Mouse (Mus musculus) hindlimb bud, embryonic 11.5 days (tissue): ENCODE measurements around the gene Gpam.

Source experiments
- DNase-seq: peaks from one replicate; pipeline ENCODE4 v3.0.0-alpha.2; 2012; ENCODE audit warnings: low read depth, low spot score; ENCODE audit errors: extremely low spot score

Gene Gpam

DNA sequence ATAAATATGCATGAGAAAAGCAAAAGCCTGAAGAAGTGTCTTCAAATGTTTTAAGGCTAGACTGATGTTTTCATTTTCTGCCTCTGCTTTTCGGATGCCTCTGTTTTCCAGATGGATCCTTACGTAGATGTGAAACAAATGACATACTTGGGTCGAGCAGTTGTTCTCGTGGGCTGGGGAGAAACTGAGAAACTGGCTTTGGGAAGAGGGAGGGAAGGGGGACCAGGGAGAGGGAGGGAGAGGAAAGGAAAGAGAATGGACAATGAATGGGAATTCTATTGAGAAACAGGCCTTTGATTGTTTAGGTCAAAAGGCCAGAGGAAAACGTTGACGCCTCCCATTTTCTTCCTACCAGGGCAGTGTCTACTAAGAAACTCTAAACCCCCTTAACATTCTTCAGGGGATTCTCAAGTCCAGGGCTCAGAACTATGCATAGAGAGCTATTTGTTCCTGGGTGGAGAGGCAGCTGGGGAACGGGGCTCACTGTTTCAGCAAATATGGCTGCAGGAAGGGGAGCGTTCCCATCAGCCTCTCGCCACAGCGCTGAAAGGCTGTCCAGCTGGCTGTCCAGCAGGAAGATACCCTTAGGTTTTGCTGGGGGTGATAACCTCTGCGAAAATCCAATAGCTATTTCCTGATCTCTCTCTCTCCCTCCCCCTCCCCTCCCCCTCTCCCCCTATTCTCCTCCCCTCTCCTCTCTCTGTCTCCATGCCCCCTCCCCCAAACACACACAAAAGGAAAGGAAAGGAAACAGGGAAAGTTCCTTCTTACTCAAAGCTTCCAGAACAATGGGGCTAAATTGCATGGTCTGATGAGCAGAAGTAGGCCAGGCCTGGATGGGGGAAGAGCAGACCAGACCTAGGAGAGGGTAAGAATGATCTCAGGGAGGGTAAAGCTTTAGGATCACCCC, 16.6 kb upstream of the Gpam start:
- no peak for DNase-seq

DNA sequence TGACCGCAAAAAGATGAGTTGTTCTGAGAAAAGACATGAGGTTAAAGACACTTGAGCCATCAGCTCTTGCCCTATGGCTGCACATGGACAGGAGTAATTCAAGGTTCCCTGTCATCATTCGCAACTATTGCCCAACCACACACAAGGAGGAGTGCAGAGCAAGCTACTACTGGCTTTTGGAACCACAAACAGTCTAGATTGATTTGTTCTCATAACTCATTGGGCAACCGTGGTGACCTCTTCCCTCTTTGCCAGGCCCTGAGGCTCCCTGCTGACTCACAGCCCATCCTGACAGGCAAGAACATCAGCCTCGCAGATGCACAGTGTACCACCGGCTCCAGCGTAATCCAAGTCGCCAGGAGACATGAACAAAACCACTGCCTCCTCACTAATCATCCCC, 12.3 kb upstream of the Gpam start:
- no peak for DNase-seq

DNA sequence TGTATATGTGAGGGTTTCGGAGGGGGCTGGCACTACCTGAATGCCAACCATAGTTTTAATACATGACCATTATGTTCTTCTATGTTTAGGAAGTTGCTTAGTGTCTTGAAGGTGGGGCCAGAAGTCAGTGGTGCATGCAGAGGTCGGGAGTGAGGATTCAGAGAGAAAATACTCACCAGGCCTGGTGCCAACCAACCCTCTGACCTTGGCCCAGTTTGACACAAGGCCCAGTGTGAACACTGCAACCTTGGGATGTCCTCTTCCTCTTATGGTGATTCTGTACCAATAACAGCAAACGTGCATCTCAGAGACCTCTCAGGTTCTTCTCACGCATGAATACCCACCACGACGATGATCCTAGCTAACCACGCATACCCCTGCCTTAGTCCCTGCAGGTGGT, 11.5 kb upstream of the Gpam start:
- no peak for DNase-seq

DNA sequence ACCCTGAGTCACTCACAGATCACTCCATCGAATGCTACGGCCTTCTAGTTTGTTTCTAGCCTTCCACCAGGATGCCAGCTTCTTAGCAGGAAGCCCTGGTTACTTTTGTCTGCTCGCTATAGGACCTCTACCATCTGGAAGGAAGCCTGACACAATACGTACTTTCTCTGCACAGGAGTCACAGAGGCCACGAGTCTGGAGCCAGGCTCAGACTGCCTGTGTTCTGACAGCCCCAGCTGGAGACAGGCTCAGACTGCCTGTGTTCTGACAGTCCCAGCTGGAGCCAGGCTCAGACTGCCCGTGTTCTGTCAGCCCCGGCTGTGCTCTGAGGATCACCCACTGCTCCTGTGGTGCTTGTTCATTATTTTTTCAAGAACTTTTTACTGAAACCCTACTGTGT, 10.8 kb upstream of the Gpam start:
- no peak for DNase-seq

DNA sequence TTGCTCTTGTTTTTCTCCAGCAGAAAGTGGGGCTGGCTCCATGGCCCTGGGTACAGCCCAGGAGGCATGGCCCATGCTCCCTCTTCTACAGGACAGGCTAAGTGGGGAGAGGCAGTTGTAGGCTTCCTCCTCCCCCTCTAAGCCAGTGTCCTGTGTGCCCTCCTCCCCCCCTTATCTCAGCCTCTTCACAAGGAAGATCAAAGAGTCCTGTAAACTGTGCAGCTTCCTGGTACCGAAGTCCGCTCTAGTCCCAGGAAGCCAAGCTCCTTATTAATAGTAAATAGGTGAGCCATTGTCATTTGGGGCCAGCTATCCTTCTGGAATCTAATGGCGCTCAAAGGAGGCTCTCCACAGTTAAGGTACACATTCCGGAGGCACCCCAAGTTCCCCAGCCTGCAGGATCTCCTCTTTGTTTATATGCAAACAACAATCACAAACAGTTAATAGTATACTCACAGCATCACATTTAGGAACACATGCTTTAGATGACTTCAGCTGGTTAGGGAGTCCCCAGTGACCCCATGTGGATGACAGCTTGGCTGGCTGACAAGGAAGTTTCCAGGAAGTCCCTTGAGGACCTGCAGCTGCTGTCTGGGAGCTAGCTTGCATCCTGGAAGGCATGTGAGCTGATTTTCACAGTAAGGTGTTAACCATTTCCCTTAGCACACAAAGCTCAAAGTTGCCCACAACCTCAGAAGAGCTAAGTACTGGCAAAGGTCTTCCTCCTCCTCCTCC, 9.8 kb upstream of the Gpam start:
- no peak for DNase-seq

DNA sequence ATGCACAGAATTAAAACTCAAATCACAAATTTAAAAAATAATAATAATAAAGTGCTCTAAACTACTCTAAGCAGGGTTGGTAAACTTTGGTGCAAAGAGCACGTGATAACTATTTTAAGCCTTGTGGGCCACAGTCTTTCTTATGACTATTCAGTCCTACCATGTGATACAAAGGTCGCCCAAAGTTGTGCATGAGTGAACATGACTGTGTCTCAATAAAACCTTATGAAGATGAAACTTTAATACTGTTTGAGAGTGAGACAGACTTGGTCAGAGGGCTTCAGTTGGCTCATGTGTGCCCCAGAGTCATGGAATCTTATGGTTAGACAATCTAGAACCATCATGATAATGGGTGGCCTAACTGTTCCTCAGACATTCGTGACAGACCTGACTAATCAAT, 8.9 kb upstream of the Gpam start:
- no peak for DNase-seq

DNA sequence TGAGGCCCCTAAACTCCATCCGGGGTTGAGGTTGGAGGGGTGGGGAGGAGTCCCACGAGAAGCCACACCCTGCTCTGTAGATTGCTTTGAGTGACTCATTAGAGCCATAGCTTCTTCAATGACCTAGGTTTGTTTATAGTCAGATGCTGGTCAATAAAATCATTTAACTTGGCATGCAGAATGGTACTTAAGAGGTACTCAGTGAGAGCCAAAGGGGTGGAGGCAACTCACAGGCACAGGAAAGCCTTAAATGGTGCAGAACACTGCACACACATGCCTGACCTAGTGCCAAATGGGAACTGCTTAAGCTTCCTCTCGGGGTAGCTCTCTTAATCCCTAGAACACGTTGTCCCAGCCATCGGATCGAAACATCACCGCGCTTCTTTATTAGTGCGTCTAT, 7.5 kb upstream of the Gpam start:
- no peak for DNase-seq

DNA sequence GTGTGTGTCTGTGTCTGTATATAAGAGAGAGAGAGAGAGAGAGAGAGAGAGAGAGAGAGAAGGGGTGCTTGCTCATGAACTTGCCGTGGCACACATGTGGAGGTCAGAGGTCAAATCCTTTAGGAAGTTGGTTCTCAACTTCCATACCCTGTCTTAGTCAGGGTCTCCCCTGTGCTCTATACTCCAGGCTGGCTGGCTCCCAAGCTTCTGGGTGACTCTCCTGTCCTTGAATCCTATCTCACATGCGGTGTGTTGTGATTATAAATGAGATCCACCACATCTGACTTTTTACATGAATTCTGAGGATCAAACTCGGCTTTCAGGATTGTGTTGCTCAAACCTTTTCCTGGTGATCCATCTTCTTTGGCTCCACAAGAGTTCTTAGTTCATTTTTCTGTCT, 5.4 kb upstream of the Gpam start:
- no peak for DNase-seq

DNA sequence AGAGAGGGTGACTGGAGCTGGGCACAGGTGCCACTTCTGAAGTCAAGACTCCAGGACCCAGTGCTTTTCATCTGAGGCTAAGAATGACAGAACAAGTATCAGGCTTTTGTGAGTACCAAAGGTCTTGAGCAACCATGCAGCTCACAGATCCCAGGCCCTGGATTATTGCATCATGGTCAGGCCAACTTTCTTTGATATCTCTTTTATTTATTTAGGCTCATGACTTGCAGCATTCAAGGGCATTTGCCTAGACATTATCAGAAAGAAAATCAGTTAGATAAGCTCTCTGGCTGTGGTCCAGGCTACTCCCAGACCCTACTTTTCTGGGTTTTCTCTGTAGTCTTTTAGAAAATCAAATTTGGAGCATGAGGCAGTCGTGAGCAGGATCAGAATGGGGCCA, 4.7 kb upstream of the Gpam start:
- no peak for DNase-seq

DNA sequence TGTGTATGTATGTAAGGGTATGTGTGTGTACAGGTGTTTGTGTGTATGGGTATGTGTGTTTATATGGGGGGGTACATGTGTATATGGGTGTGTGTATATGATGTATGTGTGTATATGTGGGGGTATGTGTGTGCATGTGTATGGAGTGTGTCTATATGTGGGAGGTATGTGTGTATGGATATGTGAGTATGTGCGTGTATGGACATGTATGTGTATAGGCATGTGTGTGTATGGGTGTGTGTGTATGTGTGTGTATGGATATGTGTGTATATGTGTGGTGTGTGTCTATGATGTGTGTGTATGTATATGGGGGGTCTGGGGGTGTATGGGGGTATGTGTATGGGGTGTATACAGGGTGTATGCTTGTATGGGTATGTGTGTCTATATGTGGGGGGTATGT, 1.4 kb upstream of the Gpam start:
- no peak for DNase-seq

DNA sequence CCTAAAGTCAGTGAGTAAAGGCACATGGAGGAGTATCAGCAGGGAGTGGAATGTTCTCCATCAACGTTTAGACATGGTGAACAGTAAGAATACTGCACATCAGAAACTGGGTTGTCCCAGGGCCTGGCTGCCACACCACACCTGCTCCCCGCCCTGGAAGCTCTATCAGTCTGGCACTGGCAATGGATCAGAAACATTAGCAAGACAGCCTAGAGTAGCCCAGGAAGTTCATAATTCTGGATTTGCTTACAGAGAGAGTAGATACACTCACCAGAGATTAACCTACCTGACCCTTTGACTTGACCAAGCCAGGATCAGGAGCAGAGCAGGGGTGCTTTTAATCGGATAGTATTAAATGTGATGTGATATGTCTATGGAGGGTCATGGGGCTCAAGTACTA, 1.6 kb downstream of the Gpam start:
- DNase-seq = no peak

DNA sequence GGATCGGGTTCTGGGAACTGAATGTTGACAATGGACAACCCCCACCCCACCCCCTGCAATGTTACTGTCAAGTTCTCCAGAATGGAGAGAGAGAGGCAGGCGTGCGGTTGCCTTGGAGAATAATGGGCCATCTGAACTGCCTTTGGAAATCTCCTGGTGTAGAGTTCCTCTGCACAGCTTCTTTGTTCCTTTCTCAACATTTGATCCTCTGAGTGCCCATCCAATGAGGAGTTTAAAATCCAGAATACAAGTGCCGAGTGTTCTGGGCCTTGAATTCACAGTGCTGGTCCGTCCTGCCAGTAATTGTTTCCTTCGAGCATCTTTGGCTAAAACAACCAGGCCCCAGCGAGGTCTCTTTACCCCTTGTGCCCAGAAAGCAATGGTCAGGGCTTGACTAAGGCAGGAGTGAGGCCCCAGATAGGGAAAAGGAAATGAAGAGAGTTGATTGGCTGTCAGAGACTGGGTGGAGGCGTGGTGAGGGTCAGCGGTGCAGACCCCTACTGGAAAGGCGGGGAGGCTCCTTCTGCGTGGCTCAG, 4.0 kb downstream of the Gpam start:
- DNase-seq = no peak

DNA sequence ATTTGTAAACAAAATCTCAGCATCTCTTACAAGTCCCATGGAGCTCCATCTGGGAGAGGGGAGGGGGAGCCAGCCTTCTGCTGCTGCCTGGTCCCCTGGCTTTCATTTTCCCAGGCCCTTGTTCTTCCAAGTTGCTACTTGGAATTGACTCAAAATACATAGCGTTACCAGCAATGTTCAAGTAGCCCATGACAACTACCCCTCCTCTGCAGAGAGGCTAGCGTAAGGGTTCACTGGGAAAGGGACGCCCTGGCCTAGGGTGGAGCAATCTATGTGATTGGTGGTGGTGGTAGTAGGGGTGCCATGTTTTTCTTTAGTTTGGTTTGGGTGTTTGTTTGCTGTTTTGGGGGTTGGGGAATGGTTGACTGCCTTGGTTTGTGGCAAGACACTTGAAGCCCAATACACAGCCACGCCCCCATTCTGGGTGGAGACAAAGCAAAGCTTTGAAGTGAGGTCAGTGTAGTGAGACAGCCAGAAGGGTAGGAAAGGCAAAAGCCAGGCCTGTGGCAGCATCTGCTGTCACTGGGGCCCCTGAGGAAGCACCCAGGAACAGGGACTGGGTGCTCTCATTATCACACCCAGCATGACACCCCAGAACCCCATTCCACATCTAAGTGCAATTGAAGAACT, 4.6 kb downstream of the Gpam start:
- no peak for DNase-seq

DNA sequence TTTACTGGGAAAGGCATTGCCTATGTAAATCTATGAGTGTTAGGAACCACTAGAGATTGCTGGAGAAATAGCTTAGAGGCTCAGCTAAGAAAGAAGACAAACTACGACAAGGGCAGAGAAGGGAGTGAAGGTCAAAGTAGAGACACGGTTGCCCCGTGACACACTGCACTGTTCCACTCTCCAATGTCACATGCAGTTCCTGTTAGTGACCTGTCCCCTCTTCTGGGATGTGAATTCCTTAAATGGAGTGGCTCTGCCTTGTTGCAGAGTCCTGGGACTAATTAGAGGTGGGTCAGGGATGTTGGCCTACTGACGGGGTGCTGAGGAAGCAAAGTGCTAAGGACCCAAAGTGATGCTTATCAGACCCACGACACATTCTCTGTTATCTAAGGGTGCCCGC, 5.2 kb downstream of the Gpam start:
- no peak for DNase-seq

DNA sequence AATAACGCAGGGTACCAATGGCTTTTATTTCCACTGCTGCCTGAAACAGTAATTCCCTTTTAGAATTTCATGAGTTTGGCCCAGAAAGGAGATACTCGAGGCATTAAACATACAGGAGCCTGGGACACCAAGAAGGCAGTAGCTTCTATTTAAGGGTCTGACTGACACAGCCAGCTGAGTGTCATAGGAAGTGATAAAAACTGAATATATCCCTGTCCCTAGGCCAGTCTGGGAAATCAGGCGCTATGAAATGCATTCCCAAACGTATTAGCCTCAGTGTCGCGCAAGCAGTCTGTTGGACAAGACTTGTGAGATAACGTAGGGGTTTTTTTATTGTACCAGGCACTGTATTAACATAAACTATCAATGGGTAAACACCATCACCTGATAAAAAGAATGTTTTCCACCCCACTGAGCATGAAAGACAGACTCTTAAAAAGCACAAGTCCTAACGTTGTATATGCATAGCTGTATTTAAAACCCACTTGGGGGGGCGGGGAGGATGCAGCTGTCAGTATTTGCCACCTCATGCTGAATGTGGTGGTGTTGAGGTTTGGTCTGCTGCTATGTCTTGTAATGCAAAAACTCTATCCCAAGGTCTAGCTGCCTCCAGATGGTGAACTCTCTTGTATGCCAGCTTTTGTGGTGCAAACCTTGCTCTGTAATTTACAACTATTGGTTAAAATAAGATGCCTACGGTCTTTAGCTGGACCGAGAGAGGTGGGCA, 6.4 kb downstream of the Gpam start:
- no peak for DNase-seq

DNA sequence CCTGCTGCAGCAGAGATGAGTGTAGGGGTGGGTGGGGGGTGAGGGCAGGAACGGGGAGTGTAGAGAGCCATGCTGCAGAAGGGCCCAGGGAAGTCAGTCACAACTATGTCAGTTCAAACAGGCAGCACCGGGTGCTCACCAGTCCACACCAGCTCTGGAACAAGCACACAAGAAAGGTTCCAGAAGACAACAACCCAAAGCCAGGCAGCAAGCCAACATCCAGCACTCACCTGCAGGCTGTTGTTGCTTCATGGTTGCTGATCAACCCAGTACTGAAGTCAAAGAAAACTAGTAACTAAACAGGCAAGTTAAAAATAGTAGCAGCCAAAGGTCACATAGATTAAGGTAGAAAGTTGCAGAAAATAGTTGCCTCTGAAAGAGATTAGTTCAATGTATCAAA, 7.5 kb downstream of the Gpam start:
- DNase-seq = no peak

DNA sequence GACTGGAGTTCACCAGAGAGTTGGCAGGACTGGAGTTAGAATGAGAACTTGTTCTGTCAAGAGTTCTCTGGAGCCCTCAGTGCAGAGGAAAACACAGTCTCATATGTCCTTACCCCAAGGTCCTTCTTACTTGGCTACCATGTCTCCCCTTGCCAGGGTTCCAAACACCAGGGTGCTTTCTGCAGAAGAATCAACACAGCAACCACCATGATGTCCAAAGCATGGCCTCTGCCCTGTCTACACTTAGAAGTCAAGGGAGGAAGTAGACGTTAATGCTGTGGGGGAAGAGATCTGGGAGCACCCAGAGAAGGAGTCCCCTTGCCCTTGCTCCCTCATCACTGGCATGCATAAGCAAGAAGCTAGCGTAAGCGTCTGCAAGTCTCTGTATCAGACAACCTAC, 9.0 kb downstream of the Gpam start:
- no peak for DNase-seq

DNA sequence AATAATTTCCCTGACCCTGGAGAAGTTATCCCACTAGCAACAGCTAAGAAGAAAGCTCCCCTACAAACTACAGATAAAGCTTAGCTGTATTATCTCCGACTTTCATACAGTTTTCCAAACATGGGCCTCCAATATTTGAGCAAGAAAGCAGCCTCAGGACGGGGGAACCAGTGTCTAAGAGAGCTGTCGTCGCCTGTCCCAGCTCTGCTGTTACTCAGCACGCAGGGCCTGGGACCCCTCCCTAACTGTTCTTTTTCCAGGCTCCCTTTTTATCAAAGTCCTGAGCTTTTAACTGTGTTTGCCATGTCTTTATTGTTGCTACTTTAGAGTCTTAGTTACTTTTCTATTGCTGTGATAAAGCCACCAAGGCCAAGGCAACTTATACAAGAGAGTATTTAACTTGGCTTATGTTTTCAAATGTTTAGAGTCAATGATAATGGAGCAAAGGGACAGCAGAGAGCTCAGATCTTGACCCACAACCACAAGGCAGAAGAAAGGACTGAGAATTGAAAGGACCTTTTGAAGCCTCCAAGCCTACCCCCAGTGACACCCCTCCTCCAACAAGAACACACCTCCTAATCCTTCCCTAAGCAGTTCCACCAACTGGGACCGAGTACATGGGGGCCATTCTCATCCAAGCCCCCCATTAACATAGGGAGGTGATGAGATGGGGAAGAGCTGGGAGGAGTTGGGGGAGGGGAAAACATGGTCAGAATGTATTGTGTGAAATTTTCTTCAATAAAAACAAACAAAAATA, 9.8 kb downstream of the Gpam start:
- DNase-seq = no peak

DNA sequence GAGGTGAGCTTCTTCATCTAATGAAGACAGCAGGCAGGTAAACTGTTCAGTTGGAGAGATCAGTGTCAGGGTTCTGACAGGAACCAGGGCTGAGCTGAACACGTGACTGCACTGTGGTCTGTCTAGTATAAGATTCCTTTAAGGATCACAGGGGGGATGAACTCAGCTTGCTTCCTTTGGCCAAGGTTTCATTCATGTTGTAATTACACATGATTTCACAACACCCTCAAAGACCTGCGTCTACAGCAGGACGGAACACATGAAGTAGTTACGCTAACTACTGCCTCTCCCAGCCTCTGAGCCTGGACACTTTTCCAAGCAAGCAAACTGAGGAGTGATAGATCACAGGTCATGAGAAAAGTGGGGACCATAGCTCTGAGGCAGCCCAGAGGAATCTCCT, 11.5 kb downstream of the Gpam start:
- no peak for DNase-seq

DNA sequence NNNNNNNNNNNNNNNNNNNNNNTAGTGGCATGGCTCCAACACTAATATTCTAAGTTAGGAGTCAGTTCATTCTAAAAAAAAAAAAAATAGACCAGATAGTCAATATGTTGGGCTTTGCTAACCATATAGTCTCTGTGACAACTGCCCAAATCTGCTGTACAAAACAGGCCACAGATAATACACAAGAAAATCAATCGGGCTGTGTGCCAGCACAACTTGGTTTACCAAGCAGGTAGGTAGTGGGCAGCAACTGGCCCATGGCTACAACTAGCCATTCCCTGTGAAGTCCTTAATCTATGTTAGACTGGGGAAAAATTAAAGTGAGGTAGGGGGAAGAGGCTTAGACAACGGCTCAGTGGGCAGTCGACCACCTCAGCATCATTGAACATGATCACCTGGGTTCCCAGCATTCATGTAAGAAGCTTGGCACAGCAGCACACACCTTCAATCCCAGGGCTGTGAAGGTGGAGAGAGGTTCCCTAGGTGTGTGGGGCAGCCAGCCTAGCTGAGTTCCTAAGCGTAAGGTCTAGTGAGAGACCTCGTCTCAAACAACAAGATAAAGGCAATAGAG, 12.1 kb downstream of the Gpam start:
- no peak for DNase-seq
